Mouse (Mus musculus) G1E-ER4 (cell line): ENCODE measurements around the gene Teddm1b. TPM values are rescaled to one million over a fixed set of nuclear protein-coding genes. Genes with fewer than 3 reads are reported as not detected.

Experiments
- GATA1 ChIP-seq: IDR thresholded peaks from one replicate; pipeline ENCODE4 v1.8.0; 2012; ENCODE audit warnings: low read length, inconsistent platforms
- polyA plus RNA-seq: library from polyadenylated mRNA; stranded (reverse); fragments of >175 nt; gene quantifications from 2 replicates; pipeline ENCODE4 v1.2.3, GENCODE M21; 2012

The Teddm1b gene
- polyA plus RNA-seq = not detected in 2 replicates

DNA sequence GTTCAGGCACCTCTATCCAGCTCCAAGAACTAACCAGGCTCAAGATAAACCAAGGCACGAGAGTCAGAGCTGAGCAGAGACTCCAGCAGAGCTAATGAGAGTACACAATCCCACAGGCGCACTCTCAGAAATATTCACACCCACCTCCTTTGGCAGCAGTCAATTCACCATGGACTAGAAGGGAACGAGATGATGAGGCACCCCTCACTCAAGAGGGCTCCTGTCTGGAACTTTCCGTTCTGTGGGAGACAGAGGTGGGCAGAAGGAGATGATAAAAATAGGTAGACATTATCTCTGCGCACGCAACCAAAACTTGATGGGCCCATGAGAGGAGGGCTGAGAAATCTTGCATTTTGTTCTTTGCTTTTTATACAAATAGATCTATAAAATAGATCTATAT, at the start of gene Teddm1b:
Teddm1b (plus strand) TSS at position 301 of the 400 bp plus-strand sequence.
- no peak for TF ChIP-seq GATA1

DNA sequence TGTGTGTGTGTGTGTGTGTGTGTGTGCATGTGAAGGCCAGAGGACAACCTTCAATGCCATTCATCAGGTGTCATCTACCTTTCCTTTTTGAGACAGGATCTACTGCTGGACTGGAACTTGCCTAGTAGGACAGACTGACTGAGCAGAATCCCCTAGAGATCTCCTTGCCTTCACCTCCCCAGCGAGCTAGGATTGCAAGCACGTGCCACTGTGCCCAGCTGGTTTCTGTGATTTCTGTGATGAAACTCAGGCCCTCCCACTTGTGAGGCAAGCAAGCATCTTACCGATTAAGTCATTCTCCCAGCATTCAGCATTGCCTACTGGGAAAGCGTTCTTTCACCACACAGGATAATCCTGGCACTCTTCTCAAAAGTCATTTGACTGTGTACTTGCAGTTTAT, 43.4 kb upstream of the Teddm1b start:
- TF ChIP-seq GATA1 = no peak

DNA sequence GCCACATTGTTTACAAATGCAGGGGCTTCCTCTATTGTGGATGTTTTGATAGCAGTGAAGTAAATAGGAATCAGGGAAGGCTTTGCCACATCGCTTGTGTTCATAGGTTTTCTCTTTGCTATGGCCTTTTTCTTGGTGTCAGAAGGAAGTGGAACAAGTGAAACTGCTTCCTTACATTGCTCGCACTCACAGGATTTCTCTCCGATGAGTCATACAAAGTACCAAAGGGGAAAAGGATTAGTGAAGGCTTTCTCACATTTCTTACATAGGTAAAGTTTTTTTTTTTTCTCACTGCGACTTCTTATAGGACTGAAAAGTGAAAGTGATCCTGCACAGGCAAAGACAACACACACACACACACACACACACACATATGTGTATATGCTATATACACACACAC, 38.1 kb upstream of the Teddm1b start:
- no peak for TF ChIP-seq GATA1

DNA sequence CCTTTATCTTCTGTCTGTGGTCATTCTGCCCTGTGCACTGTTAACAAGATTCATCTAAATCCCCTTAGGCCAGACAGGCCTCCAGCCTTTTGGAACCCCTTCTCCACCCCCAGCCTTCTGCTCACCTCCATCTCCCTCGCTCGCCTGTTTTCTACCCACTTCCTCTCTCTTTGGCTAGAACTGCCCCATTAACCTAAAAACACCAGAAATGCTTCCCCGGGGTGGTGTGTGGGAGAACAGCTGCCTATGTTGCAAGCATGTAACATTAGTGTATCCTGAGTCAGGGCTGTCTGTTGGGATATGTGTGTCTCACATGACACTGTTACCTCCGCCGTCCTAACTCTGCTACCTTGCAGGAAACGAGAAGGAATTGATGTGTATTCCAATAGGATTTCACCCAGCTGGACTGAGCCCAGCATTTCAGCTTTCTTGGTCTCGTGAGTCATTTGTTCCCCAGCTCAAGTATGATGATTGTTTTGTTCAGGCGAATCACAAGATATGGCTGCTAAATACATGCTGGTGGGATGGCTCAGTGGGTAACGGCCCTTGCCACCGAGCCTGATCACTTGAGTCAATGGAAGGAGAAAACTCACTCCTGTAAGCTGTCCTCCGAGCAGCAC, 31.9 kb upstream of the Teddm1b start:
- no peak for TF ChIP-seq GATA1

DNA sequence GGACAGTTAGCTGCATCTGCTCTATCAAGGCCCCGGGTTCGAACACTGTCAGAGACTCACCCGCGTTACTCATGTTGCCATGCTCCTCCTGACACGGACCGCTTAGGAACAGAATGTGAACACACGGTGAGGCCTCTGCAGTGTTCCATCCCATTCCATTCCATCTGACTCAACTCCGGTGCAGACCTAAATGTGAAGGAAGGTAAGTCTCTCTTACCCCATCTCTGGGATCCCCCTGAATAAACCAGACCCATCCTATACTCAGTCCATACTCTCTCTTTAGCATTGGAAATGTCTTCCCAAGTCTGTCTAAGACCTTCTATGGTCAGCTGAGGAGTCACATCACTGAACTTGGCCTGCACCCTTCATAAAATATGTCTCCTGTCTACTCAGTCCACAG, 30.1 kb upstream of the Teddm1b start, which contains the start of gene Rgsl1:
Rgsl1 (minus strand) TSS at position 101 of the 400 bp plus-strand sequence.
- no peak for TF ChIP-seq GATA1

DNA sequence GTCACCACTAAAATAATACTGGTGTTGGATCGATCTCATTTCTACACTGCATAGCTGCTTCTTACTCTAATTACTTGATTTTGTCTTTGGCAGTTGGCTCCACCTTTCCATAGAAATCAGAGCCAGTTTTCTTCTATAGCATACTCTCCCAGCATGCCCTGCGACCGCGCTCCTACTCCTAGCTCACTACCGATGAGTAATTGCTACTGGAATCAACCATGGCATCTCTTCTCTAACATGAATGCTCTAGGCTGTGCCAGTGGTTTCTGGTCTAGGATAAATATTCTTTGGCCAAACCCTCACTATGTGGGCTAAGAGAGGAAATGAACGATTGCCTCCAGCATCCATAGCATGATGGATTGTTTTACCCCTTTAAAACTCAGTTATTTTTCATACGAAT, 27.7 kb upstream of the Teddm1b start:
- TF ChIP-seq GATA1 = no peak

DNA sequence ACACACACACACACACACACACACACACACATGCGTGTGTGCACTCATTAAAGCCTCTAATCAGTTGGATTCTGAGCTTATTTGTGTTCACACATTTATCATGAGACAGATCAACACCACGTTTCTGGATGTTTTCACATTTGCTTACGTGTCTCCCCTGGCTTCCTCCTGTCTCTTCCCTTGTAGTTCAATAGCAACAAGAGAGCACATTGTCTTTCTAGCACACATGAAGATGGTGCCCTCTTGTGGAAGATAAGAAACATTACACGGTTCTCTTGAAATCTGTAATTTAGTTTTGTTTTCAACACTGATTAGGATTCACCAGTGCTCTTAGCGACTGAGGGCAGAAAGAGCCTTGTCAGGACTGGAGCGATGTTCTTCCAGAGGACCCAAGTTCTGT, 27.3 kb upstream of the Teddm1b start:
- TF ChIP-seq GATA1 = no peak

DNA sequence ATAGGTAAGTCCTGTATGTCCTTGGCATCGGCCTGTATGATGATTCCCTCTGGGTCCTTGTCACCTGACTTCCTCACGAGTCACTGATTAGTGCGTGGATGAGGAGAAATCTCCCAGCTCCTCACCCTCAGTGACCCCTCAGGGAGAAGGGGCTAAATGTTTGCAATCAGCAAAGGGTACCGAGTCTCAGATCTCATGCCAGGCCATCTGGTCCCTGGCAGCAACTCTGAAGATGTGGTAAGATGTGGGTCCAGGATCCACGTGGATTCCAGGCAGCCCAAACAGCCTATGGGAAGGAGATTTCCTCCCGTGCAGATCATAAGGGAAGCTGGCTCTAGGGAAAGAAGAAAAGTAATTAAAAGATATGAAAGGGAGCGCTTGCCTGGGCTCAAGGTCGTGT, 18.2 kb upstream of the Teddm1b start:
- TF ChIP-seq GATA1 = no peak

DNA sequence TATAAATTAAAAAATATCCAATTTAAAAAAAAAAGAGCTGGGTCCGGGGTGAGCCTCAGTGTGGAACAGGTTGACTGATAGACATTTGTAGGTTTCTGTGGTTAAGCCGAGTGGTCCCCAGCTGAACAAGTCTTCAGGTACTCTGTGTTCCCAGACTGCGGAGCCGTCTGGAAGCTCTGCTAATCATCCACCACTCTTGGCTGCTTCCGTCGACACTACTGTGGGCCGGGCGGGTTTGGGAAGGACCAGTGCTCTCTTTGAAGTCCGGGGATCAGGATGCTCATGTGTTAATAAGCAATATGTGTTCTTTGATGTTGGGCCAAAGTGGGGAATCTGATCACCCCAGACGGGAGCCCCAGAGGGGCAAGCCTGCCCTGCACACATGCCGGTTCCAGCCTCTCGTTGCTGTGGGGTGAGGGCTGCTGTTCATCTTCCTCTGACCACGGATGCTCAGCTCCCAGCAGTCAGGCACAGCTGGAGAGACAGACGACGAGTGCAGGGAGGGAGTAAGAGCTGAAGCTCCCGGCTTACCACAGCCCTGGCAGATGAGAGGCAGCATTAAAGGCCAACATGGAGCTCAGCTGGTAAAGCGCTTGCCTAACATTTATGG, 12.0 kb downstream of the Teddm1b start:
- no peak for TF ChIP-seq GATA1

DNA sequence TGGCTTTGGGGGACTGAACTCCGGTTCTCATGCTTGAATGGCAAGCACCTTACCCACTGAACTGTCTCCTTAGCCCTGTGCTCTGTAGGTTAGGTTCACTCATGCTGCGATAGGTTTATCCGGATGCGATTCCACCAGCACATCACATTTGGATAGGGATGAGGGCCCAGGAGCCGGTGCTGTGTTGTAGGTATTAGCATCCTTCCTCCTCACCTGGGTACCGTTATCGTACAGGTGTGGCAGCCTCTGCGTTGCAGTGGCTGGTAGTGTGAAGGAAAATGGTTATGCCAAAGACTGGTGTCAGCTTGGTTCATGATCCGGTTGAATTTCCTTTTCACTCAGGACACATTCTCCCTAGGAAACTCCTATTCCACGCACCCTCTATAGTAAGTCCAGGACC, 16.0 kb downstream of the Teddm1b start:
- TF ChIP-seq GATA1 = no peak

DNA sequence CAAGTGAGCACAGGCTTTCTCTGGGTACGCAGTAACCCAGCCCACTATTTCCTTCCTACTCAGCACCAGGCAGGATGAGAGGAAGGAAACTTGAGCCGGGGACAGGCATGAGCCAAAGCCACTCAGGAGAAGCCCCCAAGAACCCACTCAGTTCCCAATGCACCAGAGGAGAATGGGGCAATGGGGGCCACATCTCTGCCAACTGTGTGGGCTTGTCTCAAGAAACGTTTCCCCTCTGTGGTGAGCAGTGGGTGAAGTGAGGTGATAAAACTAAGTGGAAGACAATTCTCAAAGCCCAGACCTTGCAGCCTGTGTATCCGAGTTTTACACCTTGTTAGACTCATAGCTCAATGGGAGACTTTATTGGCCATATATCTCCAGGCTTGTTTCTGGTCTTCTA, 17.3 kb downstream of the Teddm1b start, which contains the start of gene Teddm1a:
Teddm1a (plus strand) TSS at position 301 of the 400 bp plus-strand sequence.
- no peak for TF ChIP-seq GATA1

DNA sequence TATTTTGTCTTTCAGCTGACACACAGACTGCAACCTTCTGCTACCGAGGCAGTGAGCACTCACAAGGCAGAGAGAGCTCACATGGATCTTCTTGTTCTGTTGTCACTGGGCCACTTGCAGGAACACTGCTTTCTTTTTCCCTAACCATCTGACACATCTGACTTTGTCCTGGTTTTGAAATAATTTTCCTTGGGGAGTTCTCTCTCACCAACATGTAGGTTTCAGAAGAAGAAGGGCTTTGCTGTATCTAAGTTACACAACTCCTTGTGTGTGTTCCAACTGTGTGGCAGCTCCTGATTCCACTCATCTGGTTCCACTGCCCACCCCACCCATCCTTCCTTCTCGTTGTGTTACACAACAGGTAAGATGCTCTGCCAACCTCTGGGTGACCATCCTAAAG, 19.6 kb downstream of the Teddm1b start:
- TF ChIP-seq GATA1 = no peak

DNA sequence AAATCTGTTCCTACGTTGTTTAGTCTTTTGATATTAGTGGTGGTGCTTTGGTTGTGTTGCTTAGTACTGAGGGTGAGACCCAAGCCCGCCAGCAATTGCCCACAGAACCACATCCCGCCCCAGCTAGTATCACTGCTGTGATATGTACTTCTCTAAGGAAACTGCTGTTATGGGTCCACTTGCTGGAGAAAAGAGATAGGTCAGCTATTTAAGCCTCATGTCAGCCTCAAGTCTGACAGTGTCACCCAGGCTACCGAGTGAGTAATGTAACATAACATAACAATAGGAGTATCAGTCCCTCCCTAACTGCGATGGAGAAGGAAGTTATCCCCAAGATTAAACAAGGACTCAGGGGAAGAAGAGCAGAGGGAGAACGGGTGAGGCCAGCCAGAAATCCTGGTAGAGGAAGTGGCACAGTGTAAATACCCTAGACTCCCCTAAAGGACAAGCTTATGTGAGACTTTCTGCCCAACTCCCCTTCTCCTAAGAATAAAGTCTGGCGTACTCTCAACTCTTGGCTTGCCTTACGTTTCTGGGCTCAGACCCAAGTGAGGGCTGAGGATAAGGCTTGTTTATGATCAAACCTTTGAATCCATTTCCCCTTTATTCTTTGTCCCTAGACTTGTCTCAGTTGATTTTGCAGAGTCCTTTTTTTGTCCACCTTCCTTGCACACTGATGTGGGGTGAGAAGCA, 20.2 kb downstream of the Teddm1b start:
- TF ChIP-seq GATA1 = no peak

DNA sequence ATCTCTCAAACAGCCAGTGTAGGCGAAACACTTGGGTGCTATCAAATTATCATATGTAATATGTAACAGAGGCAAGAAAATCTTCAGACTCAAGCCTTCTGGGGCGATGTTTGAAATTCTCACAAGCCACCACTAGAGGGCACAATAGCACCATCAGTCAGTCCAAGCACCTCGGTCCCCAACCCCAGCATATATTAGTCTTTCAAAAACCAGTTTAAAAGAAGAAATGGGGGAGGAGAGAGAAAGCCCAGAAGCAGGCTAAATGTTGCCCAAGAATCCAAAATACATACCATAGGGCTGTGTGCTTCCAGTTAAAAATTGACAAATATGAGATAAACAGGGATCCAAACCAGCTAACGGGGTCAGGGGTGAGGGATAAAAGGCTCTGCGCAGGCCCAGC, 20.8 kb downstream of the Teddm1b start:
- TF ChIP-seq GATA1 = no peak

DNA sequence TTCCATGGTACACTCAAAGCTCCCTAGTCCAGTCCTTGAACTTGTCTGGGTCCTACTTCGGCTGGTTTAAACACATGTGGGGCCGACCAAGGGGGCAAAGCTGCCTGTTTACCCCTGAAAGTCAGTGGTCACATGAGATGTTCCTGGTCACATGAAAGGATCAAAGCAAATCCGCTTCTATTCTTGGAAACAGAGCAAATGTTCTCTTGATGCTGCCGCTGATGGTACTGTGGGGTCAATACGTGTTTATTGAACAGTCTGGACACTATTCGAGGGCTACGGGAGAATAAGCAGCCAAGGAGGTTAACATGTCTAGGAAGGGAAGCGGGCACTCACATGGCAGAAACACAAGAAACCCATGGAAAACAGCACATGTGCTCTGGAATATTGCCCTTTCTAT, 23.1 kb downstream of the Teddm1b start:
- no peak for TF ChIP-seq GATA1

DNA sequence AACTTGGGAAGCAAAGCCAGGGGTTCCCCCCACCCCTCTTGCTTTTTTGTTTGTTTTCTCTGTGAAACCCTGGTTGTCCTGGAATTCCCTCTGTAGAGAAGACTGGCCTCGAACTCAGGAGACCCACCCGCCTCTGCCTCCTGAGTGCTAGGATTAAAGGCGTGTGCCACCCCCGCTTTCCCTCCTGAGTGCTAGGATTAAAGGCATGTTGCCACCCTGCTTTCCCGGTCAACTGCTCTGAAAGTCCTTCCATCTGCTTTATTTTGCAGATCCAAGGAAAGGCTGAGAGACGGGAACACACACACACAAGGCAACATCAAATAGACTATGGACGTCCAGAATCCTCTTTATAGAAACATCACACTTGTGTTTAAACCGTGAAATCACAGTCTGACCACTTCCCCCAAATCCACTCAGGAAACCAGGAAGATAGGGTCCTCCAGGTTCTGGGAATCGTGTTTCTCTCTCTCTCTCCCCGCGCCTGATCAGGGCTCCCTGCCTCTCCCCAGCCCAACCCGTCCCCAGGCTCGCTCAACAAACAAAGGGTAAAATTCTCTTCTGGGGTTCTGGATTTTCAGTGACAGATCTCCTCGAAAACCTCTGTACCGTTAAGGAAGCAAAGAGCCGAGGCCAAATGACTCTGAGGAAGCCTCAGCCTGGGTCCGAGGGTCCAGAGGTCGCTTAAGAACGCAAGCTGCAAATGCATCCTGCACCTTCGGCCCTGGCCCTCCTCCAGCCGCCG, 25.0 kb downstream of the Teddm1b start:
- TF ChIP-seq GATA1 = no peak
